Mouse (Mus musculus) bone marrow, adult 2 months (tissue): ENCODE results near the gene Slc1a2. TPM values are rescaled to one million over a fixed set of nuclear protein-coding genes. Genes with fewer than 3 reads are reported as not detected.

Source experiments
- H3K27ac ChIP-seq: fragments of 200-500 bp; 2 replicates; pipeline ENCODE4 v1.5.1; 2012; ENCODE audit warnings: low read depth, mild to moderate bottlenecking, control low read depth, inconsistent platforms, low read length; ENCODE audit not compliant: control insufficient read depth, poor library complexity, insufficient read depth
- H3K4me1 ChIP-seq: fragments of 200-500 bp; 2 replicates; pipeline ENCODE4 v1.6.1; 2011; ENCODE audit warnings: low read length; ENCODE audit not compliant: control insufficient read depth, insufficient read depth
- H3K4me3 ChIP-seq: fragments of 200-500 bp; replicated peaks from 2 replicates; pipeline ENCODE3; 2011; ENCODE audit warnings: mild to moderate bottlenecking, low read depth, low read length, control low read depth; ENCODE audit not compliant: control insufficient read depth
- CTCF ChIP-seq: fragments of 200-500 bp; IDR thresholded peaks from 2 replicates; pipeline ENCODE4 v1.5.1; 2011; ENCODE audit warnings: low read length, control low read depth; ENCODE audit not compliant: control insufficient read depth, insufficient read depth
- POLR2A ChIP-seq: fragments of 200-500 bp; IDR thresholded peaks from 2 replicates; pipeline ENCODE4 v1.6.1; 2011; ENCODE audit warnings: low read depth, mild to moderate bottlenecking, control low read depth, low read length, borderline replicate concordance; ENCODE audit not compliant: control insufficient read depth
- WGBS: fragments of 180-500 bp; shearing (Covaris S2); methylation state at CpG from one replicate; pipeline ENCODE4 v1.1.7; 2018; 5-methylcytosine and 5-hydroxymethylcytosine counted together
- polyA plus RNA-seq: library from polyadenylated mRNA; stranded (reverse); fragments of >200 nt; gene quantifications from 2 replicates; pipeline ENCODE4 v1.2.4, GENCODE M21; 2011; ENCODE audit warnings: low replicate concordance; ENCODE audit not compliant: missing spikeins, insufficient read depth, insufficient read length

Slc1a2 gene
- polyA plus RNA-seq, 1 experiment, result 1.2 TPM

DNA sequence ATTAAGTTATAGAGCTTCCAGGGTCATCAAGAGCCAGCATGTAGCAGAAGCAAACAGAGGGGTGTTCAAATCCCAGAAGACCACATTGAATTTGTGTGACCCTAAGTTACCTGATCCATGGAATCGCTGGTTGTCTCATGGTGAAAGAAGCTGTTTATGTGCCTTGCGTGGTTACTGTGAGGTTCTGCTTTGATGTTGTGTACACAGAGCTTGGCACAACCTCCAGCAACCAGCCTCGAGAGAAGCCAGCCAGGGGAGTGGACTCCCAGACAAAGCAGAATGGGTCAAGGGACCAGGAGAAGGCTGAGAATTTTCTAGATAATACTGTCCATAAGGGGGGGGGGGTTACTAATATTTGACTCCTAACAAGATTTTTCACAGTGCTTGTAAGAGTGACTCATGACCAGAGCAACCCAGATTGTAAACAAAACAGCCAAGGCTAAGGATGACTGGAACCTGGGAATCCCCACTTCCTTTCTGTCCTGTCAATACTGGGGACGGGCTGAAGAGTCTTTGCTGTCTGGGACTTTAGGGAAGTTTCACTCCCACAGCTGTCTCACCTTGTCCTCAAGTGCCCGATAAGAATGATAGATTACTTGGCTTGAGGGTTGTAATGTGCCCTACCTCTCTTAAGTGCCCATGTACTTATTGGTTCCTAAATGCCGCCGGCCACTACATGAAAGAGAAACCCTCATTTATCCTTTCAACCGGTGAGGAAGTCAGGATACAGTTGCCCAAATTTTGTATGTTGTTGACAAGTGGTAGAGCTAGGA, 106.3 kb downstream of the Slc1a2 start:
- TF ChIP-seq POLR2A (no peak), CTCF (no peak)
- H3K27ac ChIP-seq, result no peak overlapping the region

DNA sequence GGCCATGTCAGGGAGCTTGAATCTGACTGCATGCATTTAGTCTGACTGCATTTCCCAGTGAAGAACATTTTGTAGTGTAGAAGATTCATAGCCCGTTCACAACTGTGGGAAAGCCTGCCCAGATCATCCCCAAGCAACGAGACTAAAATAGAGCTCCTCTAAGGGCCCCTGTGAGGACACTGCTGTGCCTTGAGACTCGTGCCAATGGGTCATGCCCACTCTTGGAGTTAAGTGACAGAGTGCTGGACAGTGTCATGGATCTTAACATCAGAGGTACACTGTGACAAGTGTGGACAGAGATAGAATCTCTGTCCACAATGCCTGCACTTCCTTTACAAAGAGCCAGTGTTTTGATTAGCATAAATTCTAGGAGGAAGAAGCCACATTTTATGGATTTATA, 109.8 kb downstream of the Slc1a2 start:
- Histone ChIP-seq H3K27ac (no peak overlapping the region), H3K4me1 (no peaks in the 10 kb centered on the region), H3K4me3 (no peak overlapping the region)
- 70% methylated on average over 3 of the region's 3 CpGs for WGBS
- no peak for TF ChIP-seq POLR2A
- TF ChIP-seq CTCF, result no peak

More for the DNA sequence above, 106.3 kb downstream of the Slc1a2 start:
- Histone ChIP-seq H3K4me3 (no peak overlapping the region), H3K4me1 (peaks cover 1% of the 10 kb centered on the region)
- WGBS, result 69% methylated on average over 8 of the region's 8 CpGs

DNA sequence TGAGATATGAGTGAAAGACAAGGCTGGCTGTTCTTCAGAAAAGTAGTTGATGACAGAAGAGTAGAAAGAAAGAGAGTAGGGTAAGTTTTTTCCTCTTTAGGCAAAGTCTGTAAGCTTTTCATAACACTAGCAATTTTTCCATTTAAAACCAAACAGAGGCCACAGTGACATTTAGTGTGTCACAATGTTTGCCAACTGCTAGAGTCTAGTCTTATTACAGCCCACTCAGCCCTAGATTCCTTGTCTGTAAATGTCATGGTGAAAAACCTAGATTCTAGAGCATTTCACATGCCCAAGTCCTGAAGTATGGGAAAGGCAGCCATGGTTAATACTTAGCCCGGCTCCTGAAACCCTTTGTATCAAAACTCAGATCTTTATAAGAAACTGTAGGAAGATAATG, 112.8 kb downstream of the Slc1a2 start:
- Histone ChIP-seq H3K4me3 (no peak overlapping the region), H3K4me1 (no peaks in the 10 kb centered on the region; the same call in 1 of the 2 replicates), H3K27ac (no peak overlapping the region)
- TF ChIP-seq CTCF (no peak), POLR2A (no peak)
- 79% methylated on average over 1 of the region's 1 CpGs for WGBS

DNA sequence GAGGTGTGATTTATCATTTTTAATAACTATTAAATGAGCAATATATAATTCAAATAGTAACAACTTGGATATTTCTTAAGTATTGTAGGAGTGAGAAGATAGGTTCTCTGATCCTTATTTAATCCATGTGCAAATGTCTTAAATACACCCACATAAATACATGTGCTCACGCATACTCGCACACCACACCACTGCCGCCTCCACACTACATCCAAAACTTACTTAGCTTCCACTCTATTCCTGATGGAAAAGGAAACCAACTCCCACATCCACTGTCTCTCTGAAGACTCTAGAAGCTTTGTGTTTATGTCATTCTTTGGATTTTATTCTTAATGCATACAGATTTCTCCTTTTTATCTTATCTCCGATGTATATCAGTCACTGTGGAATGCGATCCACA, 113.8 kb downstream of the Slc1a2 start:
- WGBS, result 92% methylated on average over 5 of the region's 5 CpGs
- H3K27ac ChIP-seq, result no peak overlapping the region
- no peak overlapping the region for H3K4me3 ChIP-seq
- no peaks in the 10 kb centered on the region; the same call in 1 of the 2 replicates for H3K4me1 ChIP-seq
- TF ChIP-seq CTCF (no peak), POLR2A (no peak)

DNA sequence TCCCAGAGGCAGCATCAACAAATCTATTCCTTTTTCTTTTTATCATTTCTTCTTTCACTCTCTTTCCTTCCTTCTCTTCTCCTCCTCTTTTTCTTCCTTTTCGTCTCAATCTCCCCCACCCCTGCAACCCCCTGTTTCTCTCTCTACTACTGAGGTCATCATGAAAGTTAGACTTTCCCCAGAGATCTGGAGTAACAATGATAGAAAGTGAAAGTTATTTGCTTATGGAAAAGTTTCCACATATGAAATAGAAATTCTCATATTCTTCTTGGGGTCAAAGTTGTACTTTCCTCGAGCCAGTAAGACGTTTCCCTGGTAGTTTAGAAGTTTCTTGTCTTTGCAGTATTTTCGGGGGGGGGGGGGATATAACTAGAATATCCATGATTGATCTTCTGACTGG, 116.2 kb downstream of the Slc1a2 start:
- Histone ChIP-seq H3K27ac (no peak overlapping the region), H3K4me1 (no peaks in the 10 kb centered on the region; the same call in none of the 2 replicates), H3K4me3 (no peak overlapping the region)
- WGBS, result 71% methylated on average over 4 of the region's 4 CpGs
- no peak for TF ChIP-seq POLR2A
- TF ChIP-seq CTCF, result no peak

DNA sequence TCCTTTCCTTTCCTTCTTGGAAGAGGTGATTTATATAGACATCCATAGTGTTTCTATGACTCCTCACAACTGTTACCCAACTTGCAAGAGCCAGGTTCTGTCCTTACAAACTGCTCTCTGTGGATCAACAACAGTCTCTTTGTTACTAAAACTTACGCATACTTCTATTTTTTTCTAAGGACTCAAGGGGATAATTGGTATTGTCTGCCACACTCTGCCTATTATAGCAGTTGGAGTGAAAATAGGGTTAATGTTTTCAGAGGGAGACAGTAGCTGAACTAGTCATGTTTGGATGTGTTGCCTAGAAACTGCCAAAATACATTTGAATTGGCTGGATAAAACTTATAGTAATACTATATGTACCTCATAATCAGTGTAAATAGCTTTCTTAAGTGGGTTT, 117.1 kb downstream of the Slc1a2 start:
- no peak overlapping the region for H3K4me3 ChIP-seq
- H3K27ac ChIP-seq, result no peak overlapping the region
- 90% methylated on average over 1 of the region's 1 CpGs for WGBS
- no peak for TF ChIP-seq POLR2A
- H3K4me1 ChIP-seq, result no peaks in the 10 kb centered on the region; the same call in none of the 2 replicates

DNA sequence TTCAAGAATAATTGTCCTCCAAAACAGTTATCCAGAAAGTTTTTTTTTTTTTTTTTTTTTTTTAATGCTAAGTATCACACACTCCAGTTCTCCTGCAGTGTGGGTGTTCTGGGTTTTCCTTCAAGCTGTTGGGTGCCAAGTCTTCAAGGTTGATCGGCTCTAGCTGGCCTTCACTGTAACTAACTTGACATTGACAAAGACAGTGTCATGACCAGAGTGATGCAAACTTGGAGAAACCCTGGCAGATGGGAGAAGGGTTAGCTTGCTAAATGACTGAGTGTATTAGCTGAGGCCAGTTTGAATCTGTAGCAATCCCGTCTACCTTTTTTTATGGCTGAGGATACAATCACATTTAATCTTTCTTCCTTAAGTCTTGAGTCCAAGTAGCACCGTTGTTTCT, 119.7 kb downstream of the Slc1a2 start:
- no peak overlapping the region for H3K4me3 ChIP-seq
- whole genome bisulfite sequencing, result 79% methylated on average over 3 of the region's 3 CpGs
- H3K4me1 ChIP-seq, result no peaks in the 10 kb centered on the region; the same call in none of the 2 replicates
- no peak overlapping the region for H3K27ac ChIP-seq
- TF ChIP-seq POLR2A (no peak), CTCF (no peak)

DNA sequence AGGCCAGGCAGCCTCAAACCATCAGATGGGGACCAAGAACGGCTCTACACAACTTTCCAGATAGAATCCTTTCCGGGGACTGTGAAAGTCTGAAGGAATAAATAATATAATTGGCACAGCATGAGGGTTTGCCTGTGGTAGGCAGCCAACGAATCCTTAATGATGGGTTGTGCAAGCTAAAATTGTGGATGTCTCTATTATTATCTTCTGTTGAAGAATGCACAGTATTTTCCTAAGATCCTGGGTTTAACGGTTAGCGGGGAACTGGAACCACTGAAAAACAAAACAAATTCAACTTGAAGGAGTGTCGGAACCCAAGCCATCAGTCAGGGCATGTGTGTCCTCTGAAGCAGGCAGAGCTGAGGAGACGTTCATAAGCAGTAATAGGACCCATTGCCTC, 124.3 kb downstream of the Slc1a2 start:
- no peak for TF ChIP-seq POLR2A
- TF ChIP-seq CTCF, result no peak
- WGBS, result 78% methylated on average over 7 of the region's 7 CpGs
- no peak overlapping the region for H3K27ac ChIP-seq
- no peaks in the 10 kb centered on the region; the same call in 1 of the 2 replicates for H3K4me1 ChIP-seq
- H3K4me3 ChIP-seq, result no peak overlapping the region
